Mouse (Mus musculus): ENCODE results near the gene Arhgap25.
"Not testable (repeated sequence)": the region's sequence is repeated elsewhere in the genome, so short reads cannot be mapped to it uniquely, and the experiment has no call there.

Arhgap25 gene

DNA sequence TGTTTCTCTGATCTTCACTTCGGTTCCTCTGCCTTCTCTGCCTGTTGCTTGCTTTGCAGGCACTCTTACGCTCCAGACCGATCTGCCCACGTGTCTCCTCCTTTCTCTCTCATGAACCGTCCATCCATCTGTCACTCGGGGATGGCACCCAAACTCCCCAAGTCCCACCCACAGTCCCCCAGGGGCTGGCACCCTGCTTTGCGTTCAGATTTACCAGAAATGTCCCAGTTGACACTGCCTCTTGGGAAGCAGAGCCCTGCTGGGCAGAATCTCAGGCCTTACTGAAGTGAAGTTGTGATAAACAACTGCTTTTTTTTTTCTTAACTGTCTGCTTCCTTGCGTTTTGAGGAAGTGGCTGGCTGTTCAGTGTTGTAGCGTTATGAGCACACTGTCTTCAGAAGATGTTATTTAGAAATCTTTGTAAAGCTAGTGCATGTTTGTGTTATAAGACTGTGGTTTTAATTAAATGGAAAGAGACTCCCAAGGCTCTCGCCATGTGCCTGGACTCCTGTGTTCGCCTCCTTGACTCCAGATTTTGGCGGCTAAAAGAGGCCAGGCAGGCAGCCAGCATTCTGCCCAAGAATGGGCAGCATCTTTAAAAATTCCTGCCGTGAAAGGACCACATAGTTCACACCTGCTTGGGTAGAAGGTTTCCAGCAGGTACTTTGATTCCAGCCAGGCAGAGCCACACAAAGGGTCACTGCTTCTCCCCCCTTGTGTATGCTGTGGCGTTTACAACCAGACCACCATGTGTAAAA lies at the start of gene Arhgap25:
Gene Arhgap25 (minus strand): TSS at position 307 of the 758 bp plus-strand sequence.
- DNase-seq (ENCODE audit: low spot score), result peak; percentile 47

DNA sequence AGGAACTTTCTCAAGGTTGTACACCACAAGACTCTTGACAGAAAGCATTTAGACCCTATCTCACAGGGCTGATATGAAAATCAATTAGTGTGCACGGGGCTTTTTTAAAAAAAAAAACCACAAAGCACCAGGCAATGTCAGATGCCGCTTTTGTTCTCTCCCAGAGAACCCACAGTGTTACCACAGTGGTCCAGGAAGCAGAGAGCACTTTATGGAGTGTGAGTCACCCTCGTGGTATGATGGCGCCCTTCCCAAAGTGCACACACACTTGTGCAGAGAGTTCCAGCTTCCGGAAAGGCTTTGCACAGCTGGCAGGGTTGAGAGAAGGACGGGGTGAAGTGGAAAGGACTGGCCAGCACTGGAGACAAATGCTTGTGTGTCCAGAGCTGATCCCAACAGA lies 49.4 kb upstream of the Arhgap25 start:
- peak; percentile 85 for DNase-seq (ENCODE audit: low spot score)

GRCm38 (mm10) chr6:87581581-87581980 lies 48.5 kb upstream of the Arhgap25 start:
- DNase-seq (ENCODE audit: low spot score), result no peak

DNA sequence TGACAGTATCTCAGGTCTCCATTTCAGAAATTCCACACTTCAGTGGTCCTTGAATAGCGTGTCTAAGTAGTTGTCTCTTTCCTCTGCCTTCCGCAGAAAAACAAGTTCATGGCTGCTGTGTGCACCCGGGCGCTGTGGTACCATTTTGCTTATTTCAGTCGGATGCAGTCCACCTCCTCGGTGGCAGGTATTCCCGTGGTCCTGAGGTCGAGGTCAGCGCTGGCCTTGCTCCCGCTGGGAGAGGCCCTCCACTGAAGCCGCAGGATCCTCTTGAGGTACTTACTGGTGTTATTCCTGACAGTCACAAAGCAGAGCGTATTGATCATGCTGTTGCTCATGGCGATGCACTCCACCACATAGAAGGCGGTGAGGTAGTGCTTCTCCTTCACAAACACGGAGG lies 48.0 kb upstream of the Arhgap25 start:
- DNase-seq (ENCODE audit: low spot score), result no peak

DNA sequence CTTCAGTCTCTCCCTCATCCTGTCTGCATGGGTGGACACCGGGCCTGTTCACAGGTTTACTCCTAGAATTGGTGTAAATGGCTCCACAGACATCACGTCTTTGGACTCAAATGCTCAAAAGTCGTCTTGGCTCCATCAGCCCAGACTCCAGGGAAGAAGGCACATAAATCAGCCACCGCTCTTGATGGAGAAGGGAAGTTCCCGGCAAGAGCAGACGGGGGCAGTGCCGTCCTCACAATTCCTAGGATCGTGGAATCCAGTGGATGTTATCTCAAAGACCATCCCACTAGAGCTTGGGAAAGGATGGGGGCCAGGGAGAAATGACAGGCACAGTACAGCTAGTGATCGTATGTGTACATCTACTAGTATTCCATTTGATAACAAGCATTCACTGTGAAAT lies 45.2 kb upstream of the Arhgap25 start:
- no peak for DNase-seq (ENCODE audit: low spot score)

DNA sequence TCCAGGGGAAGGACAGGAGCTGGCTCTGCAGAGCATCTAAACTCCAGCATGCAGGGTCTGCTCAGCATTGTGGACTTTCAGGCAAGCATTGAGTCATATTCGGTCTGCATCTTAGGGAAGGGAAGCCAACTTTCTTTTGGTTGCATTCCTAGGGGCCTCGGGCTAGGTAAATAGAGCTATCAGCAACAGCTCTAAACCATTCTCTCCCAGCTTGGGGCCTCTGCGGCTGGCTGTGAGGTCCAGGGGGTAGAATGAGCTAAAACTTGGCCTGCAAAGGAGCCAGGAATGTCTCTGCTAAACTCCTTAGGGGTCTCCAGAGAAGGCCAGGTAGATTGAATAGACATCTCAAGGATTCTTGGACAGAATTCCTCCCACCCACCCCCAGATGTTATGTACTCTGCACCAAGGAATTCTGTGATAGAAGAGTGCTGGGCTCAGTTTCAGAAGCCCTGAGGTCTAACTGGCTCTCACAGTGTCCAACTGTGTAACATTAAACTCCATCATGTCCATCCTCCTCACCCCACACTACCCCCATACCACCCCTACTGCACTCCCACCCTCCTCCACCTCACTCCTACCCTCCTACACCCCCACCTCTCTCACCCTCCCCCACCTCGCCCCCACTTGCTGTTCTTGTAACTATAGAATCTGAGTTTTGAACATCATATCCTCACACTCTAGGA lies 43.7 kb upstream of the Arhgap25 start:
- no peak for DNase-seq (ENCODE audit: low spot score)

DNA sequence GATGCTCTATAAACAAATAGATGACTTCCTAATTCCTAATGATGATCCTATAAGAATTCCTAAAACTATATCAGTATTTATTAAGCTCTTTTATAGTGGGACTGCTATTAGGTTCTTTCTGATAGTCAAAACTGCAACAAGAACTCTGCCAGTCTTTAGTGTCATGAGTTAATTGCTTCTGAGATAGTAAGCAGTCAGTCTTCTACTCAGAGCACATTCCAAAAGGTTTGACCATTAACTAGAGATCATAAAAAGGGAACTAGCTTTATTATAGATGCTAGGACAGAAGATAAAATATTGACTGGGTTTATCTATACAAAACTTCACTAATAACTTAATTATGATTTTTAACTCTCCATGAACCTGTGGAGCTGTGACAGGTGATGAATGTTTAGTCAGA lies 38.8 kb upstream of the Arhgap25 start:
- DNase-seq (ENCODE audit: low spot score), result not testable (repeated sequence)

GRCm38 (mm10) chr6:87567686-87568593 lies 34.9 kb upstream of the Arhgap25 start:
- peak; percentile 45 for DNase-seq (ENCODE audit: low spot score)

- DNase-seq (ENCODE audit: low spot score), result peak; percentile 21
Measured at GRCm38 (mm10) chr6:87565166-87565565, 32.1 kb upstream of the Arhgap25 start.

- no peak for DNase-seq (ENCODE audit: low spot score)
Measured at GRCm38 (mm10) chr6:87564356-87564755, 31.3 kb upstream of the Arhgap25 start.

DNA sequence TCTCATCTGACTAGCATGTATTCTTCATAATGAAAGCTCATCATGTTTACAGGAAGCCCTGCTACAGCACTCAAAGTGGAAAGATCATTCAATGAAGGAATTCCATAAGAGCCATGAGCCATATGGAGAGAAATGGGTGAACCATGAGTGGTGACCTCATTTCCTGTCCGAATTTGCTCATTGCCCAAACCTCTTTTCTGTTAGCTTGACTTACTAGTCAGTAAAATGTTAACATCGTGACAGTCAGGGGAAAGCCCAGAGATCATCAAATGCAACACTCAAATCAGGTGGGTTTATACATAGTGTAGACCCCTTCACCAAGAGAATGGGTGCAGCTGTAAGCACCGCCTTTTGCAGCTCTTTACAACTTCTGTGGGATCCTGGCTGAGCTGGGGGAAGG lies 20.7 kb upstream of the Arhgap25 start:
- no peak for DNase-seq (ENCODE audit: low spot score)

- DNase-seq (ENCODE audit: low spot score), result peak; percentile 50
Measured at GRCm38 (mm10) chr6:87552054-87552807, 19.2 kb upstream of the Arhgap25 start.

- DNase-seq (ENCODE audit: low spot score), result no peak
Measured at GRCm38 (mm10) chr6:87547836-87548235, 14.8 kb upstream of the Arhgap25 start.

GRCm38 (mm10) chr6:87547431-87547830 lies 14.4 kb upstream of the Arhgap25 start:
- DNase-seq (ENCODE audit: low spot score), result no peak

GRCm38 (mm10) chr6:87545331-87546217 lies 12.5 kb upstream of the Arhgap25 start:
- DNase-seq (ENCODE audit: low spot score), result no peak

- DNase-seq (ENCODE audit: low spot score), result peak; percentile 83
Measured at GRCm38 (mm10) chr6:87542027-87542426, 9.0 kb upstream of the Arhgap25 start.

- peak; percentile 67 for DNase-seq (ENCODE audit: low spot score)
Measured at GRCm38 (mm10) chr6:87541171-87541571, 8.1 kb upstream of the Arhgap25 start.

- no peak for DNase-seq (ENCODE audit: low spot score)
Measured at GRCm38 (mm10) chr6:87538376-87539270, 5.6 kb upstream of the Arhgap25 start.

GRCm38 (mm10) chr6:87537678-87538077 lies 4.6 kb upstream of the Arhgap25 start:
- no peak for DNase-seq (ENCODE audit: low spot score)

- DNase-seq (ENCODE audit: low spot score), result no peak
Measured at GRCm38 (mm10) chr6:87536270-87536669, 3.2 kb upstream of the Arhgap25 start.

Measured in lung, postnatal 25 days (tissue).